Mouse (Mus musculus) liver, postnatal 0 days (tissue): ENCODE measurements around the gene Timm17b. TPM values are rescaled to one million over a fixed set of nuclear protein-coding genes. Genes with fewer than 3 reads are reported as not detected.
A peak's percentile ranks its signal among the peaks of the same experiment; 100 is the strongest.
"Not testable (repeated sequence)": the region's sequence is repeated elsewhere in the genome, so short reads cannot be mapped to it uniquely, and the experiment has no call there.

Experiments
- ATAC-seq: fragments of 200-750 bp; cut with Nextera tagmentation; 2 replicates; pipeline ENCODE4 v1.8.0; 2017; ENCODE audit warnings: mild to moderate bottlenecking, moderate library complexity
- DNase-seq: peaks from one replicate; pipeline ENCODE4 v3.0.0-alpha.2; 2016
- H3K27ac ChIP-seq: fragments of 300-500 bp; sonication (generic); 2 replicates; pipeline ENCODE4 v1.5.1; 2014; ENCODE audit warnings: antibody characterized with exemption, moderate library complexity, mild to moderate bottlenecking, low read depth
- H3K27me3 ChIP-seq: fragments of 300-500 bp; sonication (generic); 2 replicates; pipeline ENCODE4 v1.6.1; 2014; ENCODE audit warnings: low read length, control low read depth, mixed read lengths; ENCODE audit not compliant: insufficient read depth
- H3K36me3 ChIP-seq: fragments of 300-500 bp; sonication (generic); replicated peaks from 2 replicates; pipeline ENCODE4 v1.6.1; 2014; ENCODE audit warnings: mild to moderate bottlenecking, control low read depth, low read length, moderate library complexity, mixed read lengths; ENCODE audit not compliant: insufficient read depth
- H3K4me1 ChIP-seq: fragments of 300-500 bp; sonication (generic); 2 replicates; pipeline ENCODE4 v1.6.1; 2014; ENCODE audit warnings: antibody characterized with exemption, mild to moderate bottlenecking, control low read depth; ENCODE audit not compliant: insufficient read depth
- H3K4me2 ChIP-seq: fragments of 300-500 bp; sonication (generic); 2 replicates; pipeline ENCODE4 v1.6.1; 2014; ENCODE audit warnings: low read depth, mild to moderate bottlenecking, low read length, moderate library complexity, mixed read lengths
- H3K4me3 ChIP-seq: fragments of 300-500 bp; sonication (generic); 2 replicates; pipeline ENCODE4 v1.5.1; 2014; ENCODE audit warnings: low read depth, low read length
- H3K9ac ChIP-seq: fragments of 300-500 bp; sonication (generic); replicated peaks from 2 replicates; pipeline ENCODE4 v1.6.1; 2014; ENCODE audit warnings: mild to moderate bottlenecking, moderate library complexity
- H3K9me3 ChIP-seq: fragments of 300-500 bp; sonication (generic); 2 replicates; pipeline ENCODE4 v1.6.1; 2016; ENCODE audit warnings: mild to moderate bottlenecking, control low read depth, low read length, mixed read lengths
- CTCF ChIP-seq: sonication (generic); IDR thresholded peaks from 2 replicates; pipeline ENCODE4 v1.5.1; 2016; ENCODE audit warnings: antibody characterized with exemption, low read depth
- EP300 ChIP-seq: IDR thresholded peaks from 2 replicates; pipeline ENCODE4 v1.6.1; 2016; ENCODE audit warnings: antibody characterized with exemption, low read depth, mild to moderate bottlenecking
- WGBS: fragments of 180-500 bp; shearing (Covaris S2); extraction: QIAGEN DNeasy Blood & Tissue Kit; methylation state at CpG from one replicate; pipeline ENCODE4 v1.1.7; 2014; ENCODE audit not compliant: insufficient replicate concordance; 5-methylcytosine and 5-hydroxymethylcytosine counted together
- polyA plus RNA-seq: library from polyadenylated mRNA; unstranded; fragments of >200 nt; fragmentation: Nextera tagmentation; extraction: Ambion mirVana; gene quantifications from 2 replicates; pipeline ENCODE4 v1.2.1, GENCODE M21; 2015

Timm17b gene
- polyA plus RNA-seq, 1 experiment from 2014 or later = 117 TPM

- ATAC-seq = peak; percentile 98
- no peaks in the 10 kb centered on the region for H3K27me3 ChIP-seq
- WGBS = 12% methylated on average over 49 of the region's 49 CpGs
- H3K4me3 ChIP-seq = peak within 1 kb of the TSS; percentile 60
- peak within 1 kb of the TSS; percentile 75 for H3K27ac ChIP-seq
- peak; percentile 41 for TF ChIP-seq CTCF
- TF ChIP-seq EP300 = no peak
- no peaks in the 10 kb centered on the region for H3K36me3 ChIP-seq
- peak within 1 kb of the TSS; percentile 64 for H3K9ac ChIP-seq
- no peaks in the 10 kb centered on the region for H3K9me3 ChIP-seq
- peaks cover 8% of the 10 kb centered on the region for H3K4me1 ChIP-seq
- peak; percentile 80 for DNase-seq
- peak within 1 kb of the TSS; percentile 75 for H3K4me2 ChIP-seq
These were observed 15.2 kb upstream of the Timm17b start, which contains the start of gene Slc35a2 for GRCm38 (mm10) chrX:7883841-7884567. TSS of gene Slc35a2 (plus strand) at chrX:7884028.

DNA sequence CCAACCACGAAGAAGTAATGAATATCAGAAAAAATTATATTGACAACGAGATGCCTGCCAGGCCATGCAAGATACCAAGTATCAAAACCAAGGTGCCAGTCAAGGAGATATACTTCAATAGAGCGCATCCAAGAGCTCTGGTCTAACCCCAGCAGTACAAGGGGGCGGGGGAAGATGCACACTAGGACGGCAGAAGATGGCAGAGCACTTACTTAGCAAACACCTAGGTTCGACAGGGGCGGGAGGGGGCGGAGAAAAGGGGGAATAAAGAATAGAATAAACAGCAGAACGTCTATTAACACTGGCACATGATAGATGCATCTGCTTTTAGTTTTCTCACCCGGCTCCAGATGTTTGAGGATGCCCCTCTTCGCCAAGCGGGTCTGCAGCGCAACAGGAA, 946 bp upstream of the Timm17b start:
- WGBS = 22% methylated on average over 13 of the region's 13 CpGs
- no peak for TF ChIP-seq CTCF
- TF ChIP-seq EP300 = no peak
- Histone ChIP-seq H3K9ac (peak overlapping the region; percentile 66), H3K27me3 (no peaks in the 10 kb centered on the region), H3K4me2 (peak overlapping the region; percentile 74), H3K4me1 (peaks cover 3% of the 10 kb centered on the region), H3K4me3 (peak overlapping the region; percentile 69), H3K9me3 (no peaks in the 10 kb centered on the region), H3K27ac (peak overlapping the region; percentile 87), H3K36me3 (no peaks in the 10 kb centered on the region; the same call in none of the 2 replicates)
- DNase-seq = no peak
- ATAC-seq = no peak

- Histone ChIP-seq H3K36me3 (0 out of 2 replicates have a peak, but pooled peaks cover 3% of the 10 kb centered on the region), H3K4me2 (no peak overlapping the region), H3K27me3 (no peaks in the 10 kb centered on the region), H3K9me3 (no peaks in the 10 kb centered on the region), H3K9ac (no peak overlapping the region), H3K4me1 (no peaks in the 10 kb centered on the region; the same call in 1 of the 2 replicates), H3K27ac (no peak overlapping the region), H3K4me3 (no peak overlapping the region)
- TF ChIP-seq CTCF (no peak), EP300 (no peak)
- 86% methylated on average over 5 of the region's 5 CpGs for WGBS
- DNase-seq (no peak), ATAC-seq (no peak)
These were observed 5.3 kb downstream of the Timm17b start for GRCm38 (mm10) chrX:7904441-7904840.

GRCm38 (mm10) chrX:7907735-7908134, 8.6 kb downstream of the Timm17b start, which contains the start of gene Gm10491:
TSS of gene Gm10491 (minus strand) at chrX:7907835.
- Histone ChIP-seq H3K4me1 (no peaks in the 10 kb centered on the region), H3K4me2 (no peak within 1 kb of the TSS), H3K9me3 (no peaks in the 10 kb centered on the region), H3K27me3 (no peaks in the 10 kb centered on the region), H3K27ac (no peak within 1 kb of the TSS), H3K4me3 (no peak within 1 kb of the TSS), H3K36me3 (0 out of 2 replicates have a peak, but pooled peaks cover 3% of the 10 kb centered on the region), H3K9ac (no peak within 1 kb of the TSS)
- 84% methylated on average over 5 of the region's 5 CpGs for WGBS
- TF ChIP-seq CTCF (no peak), EP300 (no peak)
- ATAC-seq = no peak
- no peak for DNase-seq

DNA sequence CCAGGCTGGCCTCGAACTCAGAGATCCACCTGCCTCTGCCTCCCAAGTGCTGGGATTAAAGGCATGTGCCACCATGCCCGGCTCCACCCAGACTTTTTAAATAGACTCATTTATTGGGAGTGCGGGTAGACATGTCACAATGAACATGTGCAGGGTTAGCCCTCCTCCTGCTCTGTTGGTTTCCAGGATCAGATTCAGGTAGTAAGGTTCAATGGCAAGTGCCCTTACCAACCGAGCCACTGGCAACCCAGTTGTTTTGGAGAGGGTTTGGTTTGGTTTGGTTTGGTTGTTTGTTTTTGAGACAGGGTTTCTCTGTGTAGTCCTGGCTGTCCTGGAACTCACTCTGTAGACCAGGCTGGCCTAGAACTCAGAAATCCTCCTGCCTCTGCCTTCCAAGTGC, 10.1 kb downstream of the Timm17b start, which contains the start of gene Gm10490:
TSS of gene Gm10490 (plus strand) at position 301 of the 400 bp plus-strand sequence.
- H3K9me3 ChIP-seq, H3K4me1 ChIP-seq, ATAC-seq, H3K27ac ChIP-seq, H3K9ac ChIP-seq, H3K27me3 ChIP-seq, DNase-seq, H3K4me2 ChIP-seq, H3K36me3 ChIP-seq, H3K4me3 ChIP-seq: not testable (repeated sequence)
- 73% methylated on average over 4 of the region's 4 CpGs for WGBS

GRCm38 (mm10) chrX:7910473-7910872, 11.3 kb downstream of the Timm17b start:
- H3K36me3 ChIP-seq = 0 out of 2 replicates have a peak, but pooled peaks cover 3% of the 10 kb centered on the region
- no peak overlapping the region for H3K4me3 ChIP-seq
- no peak for ATAC-seq
- H3K4me2 ChIP-seq = no peak overlapping the region
- 63% methylated on average over 6 of the region's 6 CpGs for WGBS
- no peaks in the 10 kb centered on the region for H3K27me3 ChIP-seq
- H3K9me3 ChIP-seq = no peaks in the 10 kb centered on the region
- no peak for DNase-seq
- no peak; the same call in 1 of the 2 replicates for TF ChIP-seq CTCF
- no peak overlapping the region for H3K9ac ChIP-seq
- H3K27ac ChIP-seq = no peak overlapping the region
- H3K4me1 ChIP-seq = no peaks in the 10 kb centered on the region
